Mouse (Mus musculus): Measurements from ENCODE around the gene Ifnl3. TPM values are rescaled to one million over a fixed set of nuclear protein-coding genes. Genes with fewer than 3 reads are reported as not detected.

Gene Ifnl3
- polyA plus RNA-seq, 2 experiments from 2014 or later, result not detected

- ATAC-seq, result no peak
Measured at GRCm38 (mm10) chr7:28547154-28547553, 24.5 kb downstream of the Ifnl3 start, which contains the start of gene Nccrp1. Nccrp1 (minus strand) TSS chr7:28547254.

- no peak for ATAC-seq
Measured at GRCm38 (mm10) chr7:28547628-28548027, 25.0 kb downstream of the Ifnl3 start.

- ATAC-seq, result no peak
Measured at GRCm38 (mm10) chr7:28553076-28553475, 30.4 kb downstream of the Ifnl3 start.

GRCm38 (mm10) chr7:28555939-28556535 lies 33.4 kb downstream of the Ifnl3 start:
- no peak for ATAC-seq

GRCm38 (mm10) chr7:28557069-28557468 lies 34.4 kb downstream of the Ifnl3 start:
- ATAC-seq, result no peak

- ATAC-seq, result no peak
Measured at GRCm38 (mm10) chr7:28557708-28558107, 35.1 kb downstream of the Ifnl3 start.

- no peak for ATAC-seq
Measured at GRCm38 (mm10) chr7:28558486-28558885, 35.9 kb downstream of the Ifnl3 start.

- ATAC-seq, result no peak
Measured at GRCm38 (mm10) chr7:28560856-28561255, 38.2 kb downstream of the Ifnl3 start.

- ATAC-seq, result no peak
Measured at GRCm38 (mm10) chr7:28561967-28562366, 39.3 kb downstream of the Ifnl3 start.

GRCm38 (mm10) chr7:28562371-28562770 lies 39.7 kb downstream of the Ifnl3 start:
- ATAC-seq, result no peak

- no peak for ATAC-seq
Measured at GRCm38 (mm10) chr7:28562951-28563350, 40.3 kb downstream of the Ifnl3 start.

- ATAC-seq, result no peak
Measured at GRCm38 (mm10) chr7:28565407-28565806, 42.8 kb downstream of the Ifnl3 start.

- no peak for ATAC-seq
Measured at GRCm38 (mm10) chr7:28567539-28567938, 44.9 kb downstream of the Ifnl3 start.

GRCm38 (mm10) chr7:28568253-28568652 lies 45.6 kb downstream of the Ifnl3 start:
- ATAC-seq, result peak; percentile 62

- no peak for ATAC-seq
Measured at GRCm38 (mm10) chr7:28570291-28570981, 47.8 kb downstream of the Ifnl3 start.

GRCm38 (mm10) chr7:28570982-28571682 lies 48.5 kb downstream of the Ifnl3 start:
- no peak for ATAC-seq

- no peak for ATAC-seq
Measured at GRCm38 (mm10) chr7:28572689-28573088, 50.1 kb downstream of the Ifnl3 start.

GRCm38 (mm10) chr7:28573236-28573635 lies 50.6 kb downstream of the Ifnl3 start:
- ATAC-seq, result no peak

Other genes starting within 250 kb of the Ifnl3 start
- gene Eid2b, start 245.1 kb upstream of the Ifnl3 start, polyA plus RNA-seq (2017; shearing (Covaris generic)), result 1 to 10 TPM in 1 of 2 experiments, under 1 TPM in 1; 0.94 to 1.8 TPM
- gene Selenov, start 231.7 kb upstream of the Ifnl3 start, polyA plus RNA-seq (2017; shearing (Covaris generic)), result not detected
- not detected for gene Dll3, start 220.6 kb upstream of the Ifnl3 start, polyA plus RNA-seq (2017; shearing (Covaris generic))
- gene Timm50, start 210.8 kb upstream of the Ifnl3 start, polyA plus RNA-seq (2017; shearing (Covaris generic)), result 10 to 100 TPM; 35.3 to 36.3 TPM
- 100 to 1,000 TPM; 121 to 229 TPM for gene Supt5, start 184.1 kb upstream of the Ifnl3 start, polyA plus RNA-seq (2017; shearing (Covaris generic))
- gene Rps16, start 172.2 kb upstream of the Ifnl3 start, polyA plus RNA-seq (2017; shearing (Covaris generic)), result 1,000 to 10,000 TPM; 1,259 to 1,457 TPM
- gene Plekhg2, start 150.2 kb upstream of the Ifnl3 start, polyA plus RNA-seq (2017; shearing (Covaris generic)), result 100 to 1,000 TPM in 1 of 2 experiments, 10 to 100 TPM in 1; 65.5 to 110 TPM
- 100 to 1,000 TPM; 156 to 341 TPM for gene Zfp36, start 142.6 kb upstream of the Ifnl3 start, polyA plus RNA-seq (2017; shearing (Covaris generic))
- 10 to 100 TPM; 25.8 to 27.5 TPM for gene Med29, start 130.1 kb upstream of the Ifnl3 start, polyA plus RNA-seq (2017; shearing (Covaris generic))
- gene Paf1, start 129.9 kb upstream of the Ifnl3 start, polyA plus RNA-seq (2017; shearing (Covaris generic)), result 10 to 100 TPM; 55.6 to 71.0 TPM
- gene Gmfg, start 85.4 kb upstream of the Ifnl3 start, polyA plus RNA-seq (2017; shearing (Covaris generic)), result 100 to 1,000 TPM; 406 to 454 TPM
- gene Lrfn1, start 70.9 kb upstream of the Ifnl3 start, polyA plus RNA-seq (2017; shearing (Covaris generic)), result not detected
- not detected for gene Ifnl2, start 12.4 kb upstream of the Ifnl3 start, polyA plus RNA-seq (2017; shearing (Covaris generic))
- gene Sycn, start 18.0 kb downstream of the Ifnl3 start, polyA plus RNA-seq (2017; shearing (Covaris generic)), result not detected
- not detected for gene Nccrp1, start 24.4 kb downstream of the Ifnl3 start, polyA plus RNA-seq (2017; shearing (Covaris generic))
- 1 to 10 TPM; 7.4 to 7.5 TPM for gene Samd4b, start 75.3 kb downstream of the Ifnl3 start, polyA plus RNA-seq (2017; shearing (Covaris generic))
- 1 to 10 TPM; 1.9 to 2.1 TPM for gene Pak4, start 75.3 kb downstream of the Ifnl3 start, polyA plus RNA-seq (2017; shearing (Covaris generic))
- gene Acp7, start 108.5 kb downstream of the Ifnl3 start, polyA plus RNA-seq (2017; shearing (Covaris generic)), result not detected
- gene Fbxo27, start 170.0 kb downstream of the Ifnl3 start, polyA plus RNA-seq (2017; shearing (Covaris generic)), result 1 to 10 TPM; 1.6 to 2.2 TPM
- gene Fbxo17, start 194.0 kb downstream of the Ifnl3 start, polyA plus RNA-seq (2017; shearing (Covaris generic)), result 10 to 100 TPM in 1 of 2 experiments, 1 to 10 TPM in 1; 9.8 to 15.6 TPM
- 10 to 100 TPM; 66.3 to 68.5 TPM for gene Mrps12, start 219.0 kb downstream of the Ifnl3 start, polyA plus RNA-seq (2017; shearing (Covaris generic))
- 10 to 100 TPM in 1 of 2 experiments, 1 to 10 TPM in 1; 8.5 to 11.7 TPM for gene Sars2, start 219.2 kb downstream of the Ifnl3 start, polyA plus RNA-seq (2017; shearing (Covaris generic))
- gene Ccer2, start 233.3 kb downstream of the Ifnl3 start, polyA plus RNA-seq (2017; shearing (Covaris generic)), result not detected
- gene Sirt2, start 243.9 kb downstream of the Ifnl3 start, polyA plus RNA-seq (2017; shearing (Covaris generic)), result 100 to 1,000 TPM in 1 of 2 experiments, 10 to 100 TPM in 1; 96.8 to 128 TPM
- 10 to 100 TPM; 54.3 to 56.8 TPM for gene Nfkbib, start 244.7 kb downstream of the Ifnl3 start, polyA plus RNA-seq (2017; shearing (Covaris generic))

Measured in CD4-positive, CD25-positive, alpha-beta regulatory T cell, adult 4 months (primary cell).